Mouse (Mus musculus) CD8-positive naive resting alpha-beta T cell, adult 2 months (primary cell): ENCODE results near the gene Coro1c.

ENCODE experiments used
- DNase-seq, 2 experiments: peaks; one replicate each; pipeline ENCODE4 v3.0.0; 2022; ENCODE audit warnings: low read depth in 2 of 2, low spot score in 2 of 2

The Coro1c gene

DNA sequence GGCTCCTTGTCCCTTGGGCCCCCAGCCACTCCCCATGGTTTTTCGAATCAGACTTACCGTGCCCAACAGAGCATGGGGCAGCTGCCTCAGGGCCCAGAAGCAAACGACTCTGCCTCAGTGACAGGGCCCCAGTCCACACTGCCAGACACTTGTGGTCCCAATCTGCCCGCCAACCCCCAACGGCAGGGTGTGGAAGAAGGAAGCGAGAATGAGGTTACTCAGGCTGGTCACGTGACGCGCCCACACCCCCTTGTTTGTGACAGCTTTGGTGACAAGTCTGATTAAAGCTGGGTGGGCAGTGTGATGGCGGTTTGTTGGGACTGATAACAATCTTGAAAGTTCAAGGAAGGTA, 78.3 kb downstream of the Coro1c start:
- peak; percentile 86 to 91 for DNase-seq

DNA sequence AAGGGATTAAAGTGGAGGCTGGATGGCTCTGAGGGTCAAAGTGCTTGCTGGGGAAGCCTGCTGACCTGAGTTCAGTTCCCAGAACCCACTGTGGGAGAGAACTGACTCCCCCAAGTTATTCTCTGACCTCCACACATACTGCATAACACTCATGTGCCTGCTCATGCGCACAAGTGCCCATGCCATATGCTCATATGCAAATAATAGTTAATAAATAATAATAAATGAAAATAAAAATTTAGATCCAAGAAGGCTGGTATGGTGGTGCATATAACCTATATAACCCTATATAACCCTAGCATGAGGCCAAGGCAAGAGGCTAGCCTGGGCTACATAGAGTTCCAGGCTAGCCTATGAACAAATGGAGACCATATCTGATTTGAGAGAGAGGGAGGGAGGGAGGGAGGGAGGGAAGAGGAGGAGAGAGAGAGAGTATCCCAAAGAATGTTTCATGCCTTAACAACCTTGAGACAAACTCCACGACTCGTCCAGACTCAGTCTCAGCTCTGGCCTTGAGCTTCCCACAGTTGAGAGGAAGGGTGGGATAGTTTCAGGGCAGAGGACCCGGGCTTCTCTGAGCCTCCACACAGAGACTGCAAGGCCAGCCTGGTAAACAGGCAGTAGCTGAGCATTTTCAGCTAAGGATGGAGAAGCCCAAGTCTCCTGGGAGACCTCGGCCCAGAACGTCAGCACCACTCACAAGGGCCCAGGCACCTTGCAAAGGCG, 78.8 kb downstream of the Coro1c start:
- no peak for DNase-seq

DNA sequence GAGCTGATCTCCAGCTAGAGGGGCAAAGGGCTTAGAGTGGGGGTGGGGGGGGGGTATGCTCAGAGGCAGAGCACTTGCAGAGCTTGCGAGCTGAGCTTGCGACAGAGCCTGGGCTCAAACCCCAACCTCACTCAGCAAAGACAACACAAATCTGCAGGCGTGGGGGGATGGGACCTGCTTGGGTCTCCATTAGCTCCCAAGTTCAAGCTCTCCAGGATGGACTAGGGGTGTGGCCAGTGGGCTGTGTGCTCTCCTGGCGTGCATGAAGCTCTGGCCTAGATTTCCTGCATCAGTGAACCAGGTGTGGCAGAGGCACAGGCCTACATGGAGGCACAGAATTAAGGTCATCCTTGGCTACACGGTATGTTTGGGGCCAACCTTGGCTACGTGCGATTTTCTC, 80.1 kb downstream of the Coro1c start:
- no peak for DNase-seq

DNA sequence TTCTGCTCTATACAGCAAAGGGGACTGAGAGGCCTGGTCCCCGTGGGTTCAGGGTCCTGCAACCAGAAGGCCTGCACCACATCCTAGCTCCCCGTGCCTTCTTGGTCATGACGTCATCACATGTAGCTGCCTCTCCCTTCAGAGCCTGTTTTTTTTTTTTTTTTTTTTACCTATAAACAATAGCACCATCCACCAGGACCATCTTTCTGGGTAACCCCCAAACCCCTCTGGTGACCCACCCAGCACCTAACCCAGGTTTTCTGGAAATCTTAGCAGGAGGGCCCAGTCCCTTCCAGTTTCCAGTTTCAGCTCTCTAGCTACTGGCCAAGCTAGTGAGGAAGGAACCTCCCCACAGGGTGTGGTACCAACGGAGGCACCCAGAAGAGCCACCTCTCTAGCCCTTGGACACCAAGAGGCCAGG, 80.6 kb downstream of the Coro1c start:
- no peak for DNase-seq

DNA sequence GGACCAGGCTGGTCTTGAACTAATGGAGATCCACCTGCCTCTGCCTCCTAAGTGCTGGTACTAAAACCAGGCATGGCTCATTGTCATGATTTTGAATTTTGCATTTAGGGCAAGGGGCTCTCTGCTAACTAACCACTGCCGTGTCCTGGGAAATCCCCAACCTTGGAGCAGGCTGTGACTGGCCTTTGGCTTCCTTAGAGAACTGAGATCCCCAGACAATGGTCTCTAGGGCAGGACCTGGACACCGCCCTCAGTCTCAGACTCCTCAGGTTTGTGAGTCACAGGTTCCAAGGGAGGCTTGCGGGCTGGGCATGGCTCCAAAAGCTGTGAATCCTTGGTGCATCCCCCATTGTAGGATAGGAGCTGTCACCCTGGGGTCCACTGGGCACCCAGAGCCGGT, 81.9 kb downstream of the Coro1c start:
- DNase-seq: no peak

DNA sequence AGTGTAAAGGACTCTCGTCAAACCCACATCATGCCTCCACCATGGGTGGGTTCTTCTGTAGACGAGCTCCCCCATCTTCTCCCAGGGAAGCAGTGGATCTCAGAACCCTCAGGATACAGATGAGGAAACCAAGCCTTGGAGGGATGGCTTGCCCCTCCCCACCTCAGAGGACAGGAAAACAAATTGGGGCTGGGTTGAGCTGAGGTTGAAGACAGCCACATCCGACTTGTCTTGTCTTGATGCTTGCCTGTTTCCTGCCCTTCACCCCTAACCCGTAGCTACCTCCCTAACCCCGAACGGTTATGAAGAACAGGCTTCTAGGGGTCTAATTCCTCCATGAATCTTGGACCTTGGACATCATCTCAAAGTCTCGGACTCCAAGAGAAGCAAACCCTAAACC, 83.0 kb downstream of the Coro1c start:
- peak in 1 of 2 experiments; percentile 70 for DNase-seq

DNA sequence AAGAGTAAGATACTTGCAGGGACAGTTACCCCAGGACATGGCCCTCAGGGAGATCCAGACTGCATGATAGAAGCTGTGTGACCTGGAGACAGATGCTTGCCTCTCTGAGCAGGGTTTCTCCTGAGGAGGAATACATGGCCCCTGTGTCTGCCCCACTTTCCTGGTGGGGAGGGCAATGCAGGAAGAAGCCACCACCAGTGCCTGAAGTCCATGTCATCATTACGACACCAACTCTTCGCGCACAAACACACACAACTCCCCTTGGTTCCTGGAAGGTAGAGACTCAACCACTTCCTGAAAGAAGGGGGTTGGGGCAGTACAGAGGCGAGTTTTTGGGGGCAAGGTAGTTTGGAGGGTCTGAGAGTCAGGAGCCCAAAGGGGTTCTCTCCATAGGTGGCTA, 84.3 kb downstream of the Coro1c start:
- DNase-seq: peak; percentile 64 to 75

DNA sequence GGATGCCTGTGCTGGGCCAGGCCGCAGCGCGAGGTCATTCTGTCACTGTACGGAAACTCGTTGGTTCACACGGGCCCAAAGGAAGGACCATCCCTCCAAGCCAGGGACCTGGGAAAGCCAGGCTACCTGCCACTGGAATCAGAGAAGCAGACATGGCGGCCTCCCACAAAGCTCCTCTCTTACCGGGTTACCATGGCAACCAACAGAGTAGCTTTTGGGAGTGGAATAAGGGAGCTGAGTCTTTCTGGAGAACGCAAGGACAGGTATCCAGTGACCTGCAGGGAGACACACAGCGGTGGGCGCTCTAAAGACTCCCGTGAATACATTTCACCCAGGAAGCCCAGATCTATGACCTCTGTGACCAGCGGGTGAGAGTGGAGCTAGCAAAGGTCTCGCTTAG, 90.0 kb downstream of the Coro1c start:
- no peak for DNase-seq

DNA sequence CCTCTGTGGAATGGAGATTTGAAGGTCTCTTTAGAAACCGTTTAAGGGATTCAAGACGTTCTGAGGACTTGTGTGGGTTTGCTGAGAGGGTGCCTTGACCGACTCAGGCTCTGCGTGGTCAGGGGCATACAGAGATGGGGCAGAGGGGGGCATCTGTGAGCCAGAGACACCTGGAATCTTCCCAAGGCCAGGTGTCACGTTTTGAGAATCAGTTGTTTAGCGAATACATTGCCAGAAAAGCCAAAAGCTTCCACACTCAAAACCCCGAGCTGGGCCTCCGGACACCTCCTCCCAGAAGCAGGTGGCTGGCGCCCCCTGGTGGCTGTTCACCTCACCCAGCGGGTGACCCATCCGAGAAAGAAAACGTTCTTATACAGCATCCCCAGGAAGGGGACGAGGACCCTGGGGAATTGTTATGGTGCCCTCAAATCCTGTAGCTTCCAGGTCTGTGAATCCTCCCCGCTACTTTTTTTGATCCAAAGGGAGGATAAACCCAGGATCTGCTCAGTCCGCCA, 92.9 kb downstream of the Coro1c start:
- peak; percentile 64 to 72 for DNase-seq

DNA sequence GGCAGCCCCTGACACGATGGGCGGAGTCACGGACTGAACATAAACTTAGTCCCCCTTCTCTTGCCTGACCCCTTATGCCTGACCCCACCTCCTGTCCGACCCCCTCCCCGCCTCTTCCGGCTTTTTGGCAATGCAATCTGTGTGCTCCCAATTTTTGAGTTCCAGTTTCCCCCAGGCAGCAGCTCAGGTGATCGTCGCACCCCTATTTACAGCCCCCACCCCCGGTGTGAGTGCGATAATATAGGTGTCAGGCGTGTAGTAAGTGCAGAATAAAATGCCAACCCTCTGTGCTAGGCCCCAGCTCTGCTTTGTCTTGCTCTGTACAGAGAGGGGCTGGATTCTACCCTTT, 93.5 kb downstream of the Coro1c start:
- DNase-seq: no peak

DNA sequence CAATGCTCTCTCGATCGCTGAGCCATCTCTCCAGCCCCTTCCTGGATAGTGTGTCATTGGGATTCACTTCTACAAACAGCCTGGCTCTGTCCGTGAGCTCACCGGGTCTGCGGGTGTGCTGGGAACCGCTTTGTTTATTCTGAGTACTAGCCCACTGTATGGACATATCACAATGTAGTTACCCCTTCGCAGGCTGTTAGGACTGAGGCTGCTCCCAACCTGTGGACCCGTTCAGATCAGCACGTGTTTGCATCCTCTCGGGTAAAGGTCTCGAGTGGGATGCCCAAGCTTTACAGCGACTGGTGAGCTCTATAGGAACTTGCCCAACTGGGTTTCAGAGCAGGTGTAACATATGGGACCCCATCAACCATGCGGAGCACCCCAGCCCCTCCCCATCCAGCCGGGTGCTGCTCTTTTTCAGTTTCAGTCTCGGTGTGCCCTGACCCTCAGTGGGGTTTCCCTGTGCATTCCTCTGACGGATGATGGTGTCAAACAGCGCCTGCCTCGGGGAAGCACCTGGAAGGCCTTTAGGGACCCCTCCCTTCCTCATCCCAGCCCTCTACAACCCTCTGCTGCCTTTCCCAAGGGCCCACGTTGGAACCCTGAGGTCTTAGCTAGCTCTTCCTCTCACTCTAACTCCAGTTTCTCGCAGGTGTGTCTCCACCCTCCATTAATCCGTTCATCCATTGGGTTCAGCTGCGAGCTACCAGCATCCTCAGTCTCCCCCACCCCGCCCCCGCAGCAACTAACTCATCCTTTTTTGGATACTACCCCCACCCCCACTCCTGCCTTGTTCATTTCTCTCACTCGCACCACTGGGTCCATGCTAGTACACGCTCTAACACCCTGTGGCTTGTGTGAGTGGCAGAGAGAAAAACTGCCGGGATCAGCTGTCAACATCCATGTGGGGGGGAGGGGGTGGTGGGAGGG, 94.2 kb downstream of the Coro1c start:
- DNase-seq: no peak

DNA sequence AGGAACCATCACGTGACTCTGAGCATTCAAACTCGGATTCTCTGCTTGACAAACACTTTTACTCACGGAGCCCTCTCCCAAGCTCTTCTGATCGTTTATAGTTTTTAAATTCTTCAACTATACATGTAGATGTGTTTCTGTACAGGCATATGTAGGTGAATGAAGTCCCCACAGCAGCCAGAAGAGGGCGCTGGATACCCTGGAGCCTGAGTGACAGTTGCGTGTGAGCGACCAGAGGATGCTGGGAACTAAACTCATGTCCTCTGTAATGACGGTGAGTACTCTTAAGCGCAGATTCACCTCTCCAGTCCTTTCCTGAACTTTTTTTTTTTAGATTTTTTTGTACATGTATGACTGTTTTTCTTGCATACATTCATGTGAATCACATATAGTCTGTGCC, 95.0 kb downstream of the Coro1c start:
- peak in 1 of 2 experiments; percentile 39 for DNase-seq

DNA sequence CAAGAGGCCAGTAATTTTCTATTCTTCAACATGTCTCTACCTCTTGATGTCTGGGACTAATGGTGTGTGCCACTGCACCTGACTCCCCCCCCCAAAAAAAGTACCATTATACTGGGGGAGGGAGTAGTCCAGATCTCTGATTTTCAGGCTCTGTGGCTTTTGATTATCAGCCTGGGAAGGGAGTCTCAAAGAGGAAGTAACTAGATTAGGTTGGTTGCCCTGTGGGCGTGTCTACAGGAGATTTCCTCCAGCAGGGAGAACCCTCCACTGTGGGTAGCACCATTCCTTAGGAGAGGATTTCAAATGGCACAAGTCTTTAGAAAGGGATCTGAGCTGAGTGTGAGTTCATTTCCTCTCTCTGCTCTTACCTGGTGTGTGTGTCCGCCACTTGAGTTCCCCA, 95.9 kb downstream of the Coro1c start:
- DNase-seq: no peak

DNA sequence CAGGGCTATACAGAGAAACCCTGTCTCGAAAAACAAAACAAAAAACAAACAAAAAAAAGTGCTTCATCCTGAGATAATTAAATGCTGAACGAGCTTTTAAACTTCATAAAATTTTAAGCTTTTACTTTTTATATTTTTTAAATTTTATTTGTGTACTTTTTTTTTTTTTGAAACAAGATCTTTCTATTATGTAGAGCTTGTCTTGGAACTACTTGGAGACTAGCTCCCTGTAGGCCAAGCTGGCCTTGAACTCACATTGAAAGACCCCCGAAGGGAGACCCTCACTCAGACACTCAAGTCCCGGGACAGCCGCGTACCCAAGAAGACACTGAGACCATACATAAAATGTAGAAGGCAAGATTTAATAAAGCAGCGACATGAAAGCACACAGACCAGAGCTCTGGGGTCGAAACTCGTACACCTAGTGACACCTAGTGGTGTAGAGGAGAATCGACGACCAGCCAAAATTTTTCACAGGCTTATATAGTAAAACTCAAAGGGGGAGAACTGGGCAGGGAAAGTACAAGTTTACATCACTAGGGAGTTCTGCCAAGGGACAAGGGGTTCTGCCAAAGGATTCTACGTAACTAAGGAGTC, 96.6 kb downstream of the Coro1c start:
- DNase-seq: peak in 1 of 2 experiments; percentile 41

DNA sequence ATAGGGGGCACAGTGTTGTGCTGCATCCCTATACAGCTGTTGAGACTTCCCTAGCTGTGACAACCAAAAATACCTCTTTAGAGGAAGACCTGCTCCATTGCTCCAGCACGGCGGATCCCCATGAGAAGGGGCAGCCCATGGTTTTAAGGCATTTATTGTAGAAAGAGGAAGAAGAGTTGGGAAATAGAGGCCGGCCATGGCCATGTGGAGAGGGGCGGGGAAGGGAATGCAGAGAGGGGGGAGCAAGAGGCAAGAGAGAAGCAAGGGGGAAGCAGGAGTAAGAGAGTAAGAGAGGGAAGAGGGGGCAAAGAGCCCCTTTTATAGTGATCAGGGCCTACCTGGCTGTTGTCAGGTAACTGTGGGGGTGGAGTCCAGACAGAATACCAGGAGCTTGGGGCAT, 98.4 kb downstream of the Coro1c start:
- no peak for DNase-seq

DNA sequence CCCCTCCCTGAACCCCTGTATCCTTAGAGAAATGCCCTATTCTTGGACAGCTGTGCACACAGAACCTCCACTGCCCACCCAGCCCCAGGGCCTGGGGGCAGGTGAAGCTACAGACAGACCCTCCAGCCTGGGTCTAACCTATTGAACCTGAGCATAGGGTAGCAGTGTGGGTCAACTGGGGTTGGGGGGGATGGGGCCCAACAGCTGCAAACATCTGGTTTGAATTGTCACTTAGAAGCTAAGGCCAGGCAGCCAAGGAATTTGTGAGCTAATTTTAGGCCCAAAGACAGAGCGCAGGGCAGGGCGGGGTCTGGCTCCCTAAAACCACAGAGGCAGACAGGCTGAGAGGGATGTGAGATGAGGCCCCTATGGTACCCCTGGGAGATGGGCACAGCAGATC, 100.4 kb downstream of the Coro1c start:
- no peak for DNase-seq

DNA sequence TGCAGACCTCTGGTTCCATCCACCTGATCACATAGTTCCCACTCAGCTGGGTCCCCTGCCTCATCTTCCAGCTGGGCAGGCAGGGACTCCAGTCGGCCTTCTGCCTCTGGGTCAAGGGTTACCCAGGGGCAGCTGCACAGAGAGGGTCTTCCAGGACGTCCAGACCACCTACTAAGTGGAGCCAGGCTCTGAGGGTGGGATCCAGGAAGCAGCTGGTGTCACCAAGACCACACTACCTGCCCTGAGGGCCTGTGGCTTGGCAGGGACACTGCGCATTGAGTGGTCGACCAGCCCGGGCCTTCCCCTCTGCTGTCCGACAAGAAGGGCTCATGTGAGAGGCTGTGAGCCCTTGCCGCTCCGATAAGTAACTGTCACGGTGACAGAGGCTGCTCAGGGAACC, 100.8 kb downstream of the Coro1c start:
- DNase-seq: no peak

DNA sequence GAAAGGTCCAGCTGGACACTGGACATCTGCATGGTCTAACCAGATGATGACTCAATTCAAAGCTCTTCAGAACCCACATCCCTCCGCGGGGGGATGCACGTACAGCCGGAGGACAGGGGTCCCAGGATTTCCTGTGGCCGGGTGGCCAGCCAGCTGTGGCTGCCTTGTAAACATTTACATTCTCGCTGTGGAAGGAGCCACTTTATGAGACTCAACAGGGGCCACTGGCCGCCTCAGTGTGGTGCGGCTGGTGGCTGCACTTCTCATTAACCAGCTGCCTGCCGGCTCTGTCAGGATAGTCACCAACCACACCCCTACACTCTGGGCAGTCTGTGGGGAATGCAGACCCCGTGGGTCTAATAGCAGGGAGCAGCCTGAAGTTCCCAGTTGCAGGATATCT, 102.1 kb downstream of the Coro1c start:
- DNase-seq: no peak

DNA sequence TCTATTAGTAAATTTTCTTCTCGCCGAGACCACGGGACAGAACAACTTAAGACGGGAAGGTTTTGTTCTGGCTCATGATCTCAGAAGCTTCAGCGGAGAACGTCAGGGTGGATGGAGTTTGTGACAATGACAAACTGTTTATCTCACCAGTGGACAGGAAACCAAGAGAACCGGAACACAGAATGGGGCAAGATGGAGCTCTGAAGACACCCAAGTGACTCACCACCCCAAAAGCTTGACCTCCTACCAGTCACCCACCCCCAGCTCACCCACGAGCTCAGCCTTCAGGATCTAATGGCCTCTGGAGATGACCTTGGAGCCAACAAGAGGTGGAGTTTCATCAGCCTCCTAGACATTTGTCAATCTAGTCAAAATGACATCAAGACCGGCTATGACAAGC, 103.3 kb downstream of the Coro1c start:
- no peak for DNase-seq

DNA sequence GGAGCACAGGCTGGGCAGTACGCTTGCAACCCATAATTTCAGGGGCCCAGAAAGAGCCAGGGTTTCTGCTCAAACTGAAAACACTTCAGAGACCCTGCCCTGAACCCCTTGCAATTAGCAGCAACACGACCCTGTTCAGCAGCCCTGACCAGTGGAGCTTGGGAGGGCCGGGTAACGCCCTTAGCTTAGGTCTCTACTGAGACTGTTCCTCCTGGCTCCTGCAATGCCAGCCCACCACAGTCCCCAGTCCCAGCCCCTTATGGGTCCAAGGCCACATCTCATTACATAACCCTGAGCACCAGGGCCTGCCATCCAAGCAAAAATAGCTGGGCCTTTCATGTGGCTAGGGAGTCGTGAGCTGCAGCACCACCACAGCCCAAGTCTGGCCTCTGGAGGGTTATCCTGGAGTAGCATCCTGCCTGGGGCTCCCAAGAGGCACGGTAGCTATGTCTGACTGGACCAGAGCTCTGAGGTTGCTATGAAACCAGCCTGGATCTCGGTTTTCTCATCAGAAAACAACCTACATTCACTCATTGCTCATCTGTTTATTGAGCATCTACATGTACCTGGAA, 104.1 kb downstream of the Coro1c start:
- no peak for DNase-seq

DNA sequence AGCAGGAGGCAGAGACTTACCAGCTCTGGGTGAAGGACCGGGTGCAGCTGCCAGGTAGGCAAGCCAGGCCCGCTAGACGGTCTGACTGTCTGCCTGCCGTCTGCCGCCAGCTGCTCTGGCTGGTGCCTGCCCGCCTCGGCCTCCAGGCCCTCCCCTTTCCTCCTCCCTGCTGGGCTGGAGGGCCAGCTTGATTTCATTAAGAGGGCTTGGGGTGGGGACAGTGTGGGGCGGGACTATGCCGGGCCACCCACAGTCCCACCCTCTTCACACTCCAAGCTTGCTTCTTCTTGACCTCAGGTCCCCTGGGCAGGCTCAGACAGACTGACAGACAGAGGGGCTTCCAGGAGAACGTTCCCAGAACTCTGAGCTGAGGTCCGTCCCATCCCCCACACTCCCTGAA, 108.3 kb downstream of the Coro1c start, which contains the start of gene Tmem119:
Gene Tmem119 (minus strand): TSS at position 237 of the 400 bp plus-strand sequence.
- DNase-seq: no peak

DNA sequence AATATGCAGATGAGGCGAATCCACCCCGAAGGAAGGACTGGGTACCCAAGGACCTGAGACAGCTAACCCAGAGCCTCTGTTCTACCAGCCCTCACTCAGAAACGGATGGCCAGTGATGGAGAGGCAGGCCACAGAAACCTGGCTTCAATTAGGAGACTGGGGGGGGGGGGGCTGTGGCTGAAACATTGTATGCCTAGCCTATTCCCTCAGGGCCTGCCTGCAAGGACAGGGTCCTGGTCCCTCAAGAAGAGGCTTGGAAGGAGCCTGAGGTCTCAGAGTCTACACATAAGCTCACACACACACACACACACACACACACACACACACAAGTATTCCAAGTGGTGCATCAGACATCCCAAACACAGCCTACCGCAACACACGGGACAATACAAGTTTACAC, 108.9 kb downstream of the Coro1c start:
- DNase-seq: no peak
